In the genomic region with DNA sequence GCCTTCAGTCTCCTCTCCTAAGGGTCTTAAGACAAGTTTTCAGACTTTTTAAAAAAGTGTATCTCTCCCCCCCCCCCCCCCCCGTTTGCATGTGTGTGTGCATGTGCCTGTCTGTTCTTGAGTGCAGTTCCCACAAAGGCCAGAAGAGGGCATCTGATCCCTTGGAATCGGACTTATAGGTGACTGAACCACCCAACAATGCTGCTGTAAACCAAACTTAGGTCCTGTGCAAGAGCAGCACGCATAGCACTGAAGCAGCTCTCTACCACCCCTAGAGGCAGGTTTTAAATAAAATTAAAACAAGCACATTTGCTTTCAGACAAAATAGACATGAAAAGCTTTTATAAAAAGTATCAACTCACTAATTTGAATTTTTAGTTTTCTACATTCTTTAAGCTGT, we compare ENCODE assay signal across 10 mouse cellular contexts. TPM values are rescaled to one million over a fixed set of nuclear protein-coding genes. Genes with fewer than 3 reads are reported as not detected.
DNase-seq lines count a peak whose midpoint lies in the region; ATAC-seq and TF ChIP-seq lines count a peak whose summit lies in the region.
"Had no signal": no experiment of that assay in that cellular context is flagged by ENCODE, and none has a peak within 500 bp of the region (broad histone marks: within the 10 kb centered on the region; RNA-seq: fewer than 3 reads in every experiment).

No protein-coding gene starts in this region.

- no peaks in the 10 kb centered on the region for H3K27me3 ChIP-seq in midbrain, embryonic 11.5 days (ENCODE audit: control insufficient read depth, insufficient read depth, low read length)
- H3K27me3 ChIP-seq in midbrain, embryonic 15.5 days (replicated peaks) = no peaks in the 10 kb centered on the region
- no peaks in the 10 kb centered on the region for H3K27me3 ChIP-seq in lung, postnatal 0 days (replicated peaks; ENCODE audit: insufficient read depth, low read length)
- H3K27me3 ChIP-seq: heart, embryonic 15.5 days; megakaryocyte, embryonic 14.5 days had no signal

- no peak for TF ChIP-seq EP300 in lung, postnatal 0 days (IDR thresholded peaks at IDR 0.05)

- H3K36me3 ChIP-seq in midbrain, embryonic 11.5 days (ENCODE audit: control insufficient read depth, insufficient read depth, low read length) = no peaks in the 10 kb centered on the region
- H3K36me3 ChIP-seq in midbrain, embryonic 15.5 days (replicated peaks) = no peaks in the 10 kb centered on the region
- no peaks in the 10 kb centered on the region for H3K36me3 ChIP-seq in lung, postnatal 0 days (ENCODE audit: insufficient read depth, low read length)
- H3K36me3 ChIP-seq: heart, embryonic 15.5 days had no signal

- H3K4me2 ChIP-seq in midbrain, embryonic 11.5 days = no peak overlapping the region
- no peak overlapping the region for H3K4me2 ChIP-seq in midbrain, embryonic 15.5 days
- no peak overlapping the region for H3K4me2 ChIP-seq in lung, postnatal 0 days (replicated peaks; ENCODE audit: low read depth, low read length)
- H3K4me2 ChIP-seq: heart, embryonic 15.5 days had no signal

- H3K9me3 ChIP-seq in midbrain, embryonic 11.5 days (ENCODE audit: control insufficient read depth, low read length) = no peaks in the 10 kb centered on the region
- H3K9me3 ChIP-seq in midbrain, embryonic 15.5 days = no peaks in the 10 kb centered on the region
- H3K9me3 ChIP-seq in lung, postnatal 0 days (ENCODE audit: low read length) = no peaks in the 10 kb centered on the region
- H3K9me3 ChIP-seq: heart, embryonic 15.5 days had no signal

- no peak overlapping the region for H3K9ac ChIP-seq in midbrain, embryonic 11.5 days (ENCODE audit: low read length)
- H3K9ac ChIP-seq in midbrain, embryonic 15.5 days = no peak overlapping the region
- H3K9ac ChIP-seq in lung, postnatal 0 days (replicated peaks; ENCODE audit: low read depth) = no peak overlapping the region
- H3K9ac ChIP-seq: heart, embryonic 15.5 days had no signal

- no peak overlapping the region for H3K27ac ChIP-seq in midbrain, embryonic 11.5 days (ENCODE audit: low read depth, low read length)
- no peak overlapping the region for H3K27ac ChIP-seq in midbrain, embryonic 15.5 days
- H3K27ac ChIP-seq in lung, postnatal 0 days (ENCODE audit: low read length) = no peak overlapping the region
- H3K27ac ChIP-seq: heart, embryonic 15.5 days had no signal

- TF ChIP-seq CTCF in lung, postnatal 0 days (IDR thresholded peaks at IDR 0.05) = peak; percentile 80

- no peaks in the 10 kb centered on the region for H3K4me1 ChIP-seq in midbrain, embryonic 11.5 days (ENCODE audit: control insufficient read depth, insufficient read depth, low read length)
- no peaks in the 10 kb centered on the region for H3K4me1 ChIP-seq in midbrain, embryonic 15.5 days
- peaks cover 13% of the 10 kb centered on the region; the same call in 1 of the 2 replicates for H3K4me1 ChIP-seq in lung, postnatal 0 days (ENCODE audit: insufficient read depth, low read depth, low read length)
- H3K4me1 ChIP-seq: megakaryocyte, embryonic 14.5 days had no signal

- H3K4me3 ChIP-seq in midbrain, embryonic 11.5 days (ENCODE audit: low read depth, low read length) = no peak overlapping the region
- H3K4me3 ChIP-seq in midbrain, embryonic 15.5 days = no peak overlapping the region
- no peak overlapping the region for H3K4me3 ChIP-seq in lung, postnatal 0 days (ENCODE audit: low read depth, low read length)
- H3K4me3 ChIP-seq: heart, embryonic 15.5 days; megakaryocyte, embryonic 14.5 days had no signal

- peak; percentile 68 for DNase-seq in cerebellum, adult 11-12 months
- DNase-seq in cerebellum, adult 11 months = no peak
- DNase-seq in midbrain, embryonic 11.5 days (ENCODE audit: low spot score, missing footprints) = no peak
- peak; percentile 62 for DNase-seq in brain, adult 2 months (ENCODE audit: low read depth, low spot score)
- DNase-seq in forelimb bud, embryonic 11.5 days (ENCODE audit: low read depth, low spot score) = peak; percentile 69
- DNase-seq in lung, postnatal 0 days (ENCODE audit: low spot score) = peak; percentile 78

- 0 out of 2 replicates have a peak, but pooled peaks have one; percentile 49 for ATAC-seq in midbrain, embryonic 11.5 days (ENCODE audit: low FRiP score)
- ATAC-seq in midbrain, embryonic 15.5 days (replicated peaks) = no peak
- peak; percentile 51 for ATAC-seq in lung, postnatal 0 days
- no peak for ATAC-seq in erythroid progenitor cell, adult 5-6 weeks (replicated peaks; ENCODE audit: low FRiP score, poor library complexity, severe bottlenecking)

- WGBS in midbrain, embryonic 11.5 days = 11% methylated on average over 3 of the region's 3 CpGs
- WGBS in midbrain, embryonic 15.5 days = 18% methylated on average over 3 of the region's 3 CpGs
- 23% methylated on average over 3 of the region's 3 CpGs for WGBS in lung, postnatal 0 days

RNA-seq across cellular contexts. Expression of gene Daam2, which starts 33.9 kb away (rescaled TPM):
- polyA plus RNA-seq in midbrain, embryonic 11.5 days (2014; fragmentation: Nextera tagmentation; extraction: Ambion mirVana) = 0.82 and 1.1 TPM in 2 replicates
- polyA plus RNA-seq in midbrain, embryonic 15.5 days (2015; fragmentation: Nextera tagmentation; extraction: Ambion mirVana) = 2.0 and 2.1 TPM in 2 replicates
- 4.6 and 6.6 TPM in 2 replicates for polyA plus RNA-seq in lung, postnatal 0 days (2015; fragmentation: Nextera tagmentation; extraction: Ambion mirVana)
- not detected in 2 replicates for total RNA-seq in erythroid progenitor cell, adult 5-6 weeks (2015; ENCODE audit: low replicate concordance)
- 0.08 and 0.26 TPM in 2 replicates for total RNA-seq in erythroid progenitor cell, adult 5-6 weeks (2017; ENCODE audit: low replicate concordance)

Comparison
In these comparisons a context has a peak if more than half of its experiments do, and no peak if none do; other contexts are left out.
1. DNase-seq: peak in cerebellum, adult 11-12 months (single experiment), brain, adult 2 months (single experiment), forelimb bud, embryonic 11.5 days (single experiment) and lung, postnatal 0 days (single experiment); none in cerebellum, adult 11 months (single experiment) and midbrain, embryonic 11.5 days (single experiment).
2. ATAC-seq: peak in midbrain, embryonic 11.5 days (single experiment) and lung, postnatal 0 days (single experiment); none in midbrain, embryonic 15.5 days (single experiment) and erythroid progenitor cell, adult 5-6 weeks (single experiment).